Mouse (Mus musculus) lung, postnatal 36 days (tissue): ENCODE measurements around the gene Cib1.

Source experiments
- DNase-seq: peaks from one replicate; pipeline ENCODE4 v3.0.0; 2022; ENCODE audit warnings: mixed read lengths

Cib1 gene

GRCm38 (mm10) chr7:80232489-80233029, at the start of gene Cib1, which contains the start of gene Gdpgp1:
TSS of gene Cib1 (minus strand) at chr7:80232813.
TSS of gene Gdpgp1 (plus strand) at chr7:80232865.
- DNase-seq, result peak; percentile 97

- DNase-seq, result no peak
These were observed 49.0 kb upstream of the Cib1 start for GRCm38 (mm10) chr7:80281646-80282045.

- DNase-seq, result no peak
These were observed 48.4 kb upstream of the Cib1 start for GRCm38 (mm10) chr7:80280998-80281397.

DNA sequence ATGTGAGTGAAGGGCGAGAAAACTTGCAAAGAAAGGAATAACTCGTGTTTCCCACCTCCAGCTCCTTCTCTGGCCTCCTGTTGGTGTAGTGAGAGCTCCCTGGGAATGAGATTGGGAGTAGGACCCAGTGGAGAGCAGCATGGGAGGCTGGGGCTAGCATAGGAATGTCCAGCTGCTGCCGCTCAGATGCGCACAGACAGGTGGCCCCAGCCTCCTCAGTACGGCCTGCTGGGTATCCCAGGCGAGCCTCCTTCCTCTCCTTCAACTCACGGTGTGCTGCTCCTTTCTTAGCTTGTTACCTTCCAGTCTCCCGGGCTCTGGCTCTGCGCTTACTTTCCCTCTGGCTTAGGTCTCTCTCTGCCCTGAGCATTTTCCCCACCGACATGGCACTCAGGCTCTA, 47.4 kb upstream of the Cib1 start:
- no peak for DNase-seq

DNA sequence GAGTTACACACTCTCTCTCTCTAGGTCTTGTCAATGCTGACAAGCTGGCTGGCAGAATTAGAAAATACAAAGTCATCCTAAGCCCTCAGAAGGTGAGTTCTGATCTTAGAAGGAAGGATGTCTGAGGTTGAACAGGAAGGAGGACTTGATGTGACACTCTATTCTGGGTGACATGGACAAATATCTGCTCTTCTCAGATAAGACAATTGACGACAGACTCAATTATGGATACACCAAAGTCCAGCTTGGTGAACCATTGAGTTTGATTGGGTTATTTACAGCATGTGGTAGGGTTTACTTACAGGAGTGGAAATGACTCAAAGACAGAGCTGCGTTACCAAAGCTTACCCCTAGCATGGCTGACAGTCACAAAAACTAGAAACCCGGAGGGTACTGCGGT, 43.8 kb upstream of the Cib1 start:
- no peak for DNase-seq

DNA sequence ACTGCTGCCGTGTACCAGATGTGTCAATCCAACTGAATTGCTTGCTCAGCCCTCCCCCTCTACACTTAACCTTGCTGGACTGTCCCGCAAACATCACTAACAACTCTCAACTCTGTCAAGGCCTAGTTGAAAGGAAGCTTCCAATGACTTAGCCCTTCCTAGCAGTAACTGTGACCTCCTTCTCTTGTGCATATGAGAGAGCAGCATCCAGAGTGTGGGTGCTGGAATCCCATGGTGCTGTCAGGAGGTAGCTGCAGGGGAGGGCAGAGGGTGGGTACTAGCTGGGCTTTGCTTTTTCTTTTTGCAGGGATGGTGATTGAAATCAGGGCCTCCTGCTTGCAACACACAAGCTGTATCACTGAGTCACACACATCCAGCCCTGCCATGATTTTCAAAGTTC, 40.8 kb upstream of the Cib1 start:
- no peak for DNase-seq

DNA sequence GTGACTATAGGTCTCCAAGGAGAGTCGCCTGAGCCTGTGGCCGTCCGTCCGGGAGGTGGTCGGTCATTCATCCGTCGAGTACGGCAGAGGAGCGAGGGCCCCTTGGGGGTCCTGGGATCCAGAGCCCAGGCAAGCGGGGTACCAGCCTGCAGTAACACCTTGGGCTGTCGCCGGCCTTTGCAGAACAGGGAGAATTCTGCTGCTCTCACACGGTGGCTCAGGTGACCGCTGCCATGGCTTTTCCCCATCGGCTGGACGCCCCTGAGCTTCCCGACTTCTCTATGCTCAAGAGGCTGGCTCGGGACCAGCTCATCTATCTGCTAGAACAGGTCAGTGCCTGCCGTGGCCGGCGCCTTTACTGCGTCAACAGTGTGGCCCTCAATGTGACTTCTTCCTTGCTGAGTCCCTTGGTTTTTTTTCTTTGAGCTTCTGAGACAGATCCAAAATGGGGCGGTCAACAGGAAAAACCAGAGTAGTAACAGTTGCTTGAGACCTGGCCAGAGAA, 37.2 kb upstream of the Cib1 start:
- DNase-seq, result peak; percentile 50

GRCm38 (mm10) chr7:80268897-80269750, 36.5 kb upstream of the Cib1 start, which contains the start of gene Vps33b:
TSS of gene Vps33b (plus strand) at chr7:80269649.
- peak; percentile 99 for DNase-seq

GRCm38 (mm10) chr7:80267764-80268163, 35.2 kb upstream of the Cib1 start:
- no peak for DNase-seq

- no peak for DNase-seq
These were observed 32.0 kb upstream of the Cib1 start for GRCm38 (mm10) chr7:80264606-80265005.

DNA sequence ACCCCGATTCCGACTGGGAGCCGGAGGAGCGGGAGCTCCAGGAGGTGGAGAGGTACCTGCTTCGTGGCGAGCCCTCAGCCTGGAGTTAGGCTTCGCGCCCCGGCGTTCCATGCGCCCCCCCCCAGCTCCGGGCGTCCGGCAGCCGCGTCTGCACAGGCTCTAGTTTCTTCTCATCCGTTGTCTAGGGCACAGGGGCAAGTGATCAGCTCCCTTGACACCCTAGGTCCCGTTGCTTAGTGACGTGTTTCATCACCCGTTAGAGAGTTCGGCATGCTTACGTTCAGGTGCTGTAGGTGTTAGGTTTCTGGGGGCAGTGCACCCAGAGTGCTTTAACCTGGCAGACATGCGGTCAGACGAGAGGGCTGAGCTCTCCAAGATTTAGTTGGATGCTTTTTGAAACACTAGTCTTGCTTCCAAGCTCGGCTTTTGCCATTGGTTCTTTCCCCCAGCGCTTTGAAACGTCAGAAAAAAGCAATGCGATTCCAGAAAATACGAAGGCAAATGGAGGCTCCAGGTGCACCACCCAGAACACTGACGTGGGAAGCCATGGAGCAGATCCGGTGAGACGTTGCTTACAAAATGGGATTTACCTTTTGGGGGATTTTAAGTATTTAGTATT, 28.9 kb upstream of the Cib1 start:
- peak; percentile 17 for DNase-seq

DNA sequence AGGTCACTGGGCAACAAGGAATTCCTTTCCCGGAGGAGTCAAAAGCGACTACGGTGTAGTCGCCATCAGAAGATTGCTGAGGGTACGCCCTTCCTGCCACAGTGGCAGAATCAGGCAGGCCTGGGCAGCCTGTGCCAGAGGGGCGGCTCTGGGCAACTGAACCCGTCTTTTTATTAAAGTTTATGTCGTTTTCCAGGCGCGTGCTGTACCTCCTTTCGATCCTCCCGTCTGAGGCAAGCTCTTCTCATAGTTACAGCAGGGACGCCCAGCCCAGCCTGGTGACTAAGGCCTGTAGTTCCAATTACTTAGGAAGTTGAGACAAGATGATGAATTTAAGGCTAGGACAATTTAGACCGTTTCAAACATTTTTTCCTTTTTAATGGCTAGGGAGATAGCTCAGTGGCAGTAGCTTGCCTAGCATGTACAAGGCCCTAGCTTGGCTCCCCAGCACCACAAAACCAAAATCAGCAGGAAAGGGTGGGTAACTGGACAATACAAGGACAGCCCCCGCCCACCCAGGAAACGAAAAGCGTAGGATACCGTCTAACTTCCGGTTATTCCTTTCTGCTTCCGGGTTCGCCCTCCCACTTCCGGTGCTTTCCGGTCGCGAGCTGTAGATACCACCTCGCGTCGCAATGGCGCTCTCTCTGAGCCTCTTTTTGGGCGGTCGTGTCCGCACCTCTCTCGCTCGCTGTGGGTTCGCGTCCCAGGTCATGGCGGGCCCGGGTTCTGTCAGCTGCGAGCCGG, 28.2 kb upstream of the Cib1 start, which contains the start of gene Ngrn:
Gene Ngrn (plus strand): TSS at position 591 of the 747 bp plus-strand sequence.
- peak; percentile 95 for DNase-seq

GRCm38 (mm10) chr7:80257706-80258105, 25.1 kb upstream of the Cib1 start:
- DNase-seq, result no peak

DNA sequence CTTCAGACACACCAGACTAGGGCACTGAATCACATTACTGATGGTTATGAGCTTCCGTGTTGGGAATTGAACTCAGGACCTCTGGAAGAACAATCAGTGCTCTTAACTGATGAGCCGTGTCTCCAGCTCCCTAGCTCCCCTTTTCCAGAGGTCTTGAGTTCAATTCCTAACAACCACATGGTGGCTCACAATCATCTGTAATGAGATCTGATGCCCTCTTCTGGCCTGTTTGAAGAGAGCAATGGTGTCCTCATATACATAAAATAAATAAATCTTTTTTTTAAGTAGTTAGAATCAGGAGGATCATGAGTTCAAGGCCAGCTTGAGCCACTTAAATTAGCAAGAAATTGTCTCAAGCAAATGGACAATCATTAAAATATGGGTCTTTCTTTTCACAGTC, 23.4 kb upstream of the Cib1 start:
- no peak for DNase-seq

DNA sequence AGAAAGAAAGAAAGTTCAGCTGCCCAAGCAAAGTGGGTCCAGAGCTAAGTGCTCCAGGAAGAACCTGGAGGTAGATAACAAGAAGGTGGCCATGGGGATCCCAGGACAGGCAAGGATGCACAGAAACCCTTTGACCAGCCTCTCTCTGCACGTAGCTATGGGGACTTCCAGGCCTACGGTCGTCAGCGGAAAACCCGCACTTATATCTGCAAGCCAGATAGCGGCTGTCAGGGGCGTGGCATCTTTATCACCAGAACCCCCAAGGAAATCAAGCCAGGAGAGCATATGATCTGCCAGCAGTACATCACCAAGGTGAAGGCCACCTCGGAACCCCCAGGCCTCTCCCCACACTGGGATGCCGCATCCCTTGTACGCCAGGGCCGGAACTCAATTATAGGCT, 20.3 kb upstream of the Cib1 start:
- no peak for DNase-seq

DNA sequence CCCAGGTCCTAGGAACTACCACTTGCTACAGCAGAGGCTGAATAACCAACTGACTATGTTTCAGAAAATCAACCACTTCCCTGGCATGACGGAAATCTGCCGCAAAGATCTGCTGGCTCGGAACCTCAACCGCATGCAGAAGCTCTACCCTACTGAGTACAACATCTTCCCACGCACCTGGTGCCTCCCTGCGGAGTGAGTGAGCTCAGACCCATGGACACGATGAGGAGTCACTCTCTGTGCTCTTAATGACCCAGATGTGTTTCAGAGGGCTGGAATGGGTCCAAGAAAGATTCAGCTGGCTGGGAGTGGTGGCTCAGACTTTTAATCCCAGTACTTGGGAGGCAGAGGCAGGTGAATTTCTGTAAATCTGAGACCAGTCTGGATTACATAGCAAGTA, 19.8 kb upstream of the Cib1 start:
- no peak for DNase-seq

DNA sequence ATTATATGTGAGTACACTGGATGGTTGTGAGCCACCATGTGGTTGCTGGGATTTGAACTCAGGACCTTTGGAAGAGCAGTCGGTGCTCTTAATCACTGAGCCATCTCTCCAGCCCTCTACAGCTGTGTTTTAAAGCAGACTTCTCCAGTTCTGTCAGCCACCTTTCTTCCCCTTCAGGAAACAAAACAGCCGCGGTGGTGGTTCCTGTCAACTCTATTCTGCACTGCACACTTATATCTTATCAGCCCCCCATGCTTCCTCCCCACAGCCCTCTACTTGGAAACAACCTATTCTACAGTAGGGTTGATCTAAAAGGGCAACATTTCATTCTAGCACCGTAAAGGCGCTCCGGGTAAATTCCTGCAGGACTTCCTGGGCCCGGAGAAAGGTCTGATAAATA, 14.2 kb upstream of the Cib1 start:
- DNase-seq, result peak; percentile 15

- DNase-seq, result peak; percentile 99
These were observed 13.6 kb upstream of the Cib1 start, which contains the start of gene Ttll13 for GRCm38 (mm10) chr7:80246148-80246721. TSS of gene Ttll13 (plus strand) at chr7:80246376.

GRCm38 (mm10) chr7:80244851-80245250, 12.2 kb upstream of the Cib1 start:
- DNase-seq, result no peak

GRCm38 (mm10) chr7:80241661-80242060, 9.0 kb upstream of the Cib1 start:
- DNase-seq, result peak; percentile 15

- DNase-seq, result no peak
These were observed 5.9 kb upstream of the Cib1 start for GRCm38 (mm10) chr7:80238542-80238941.

DNA sequence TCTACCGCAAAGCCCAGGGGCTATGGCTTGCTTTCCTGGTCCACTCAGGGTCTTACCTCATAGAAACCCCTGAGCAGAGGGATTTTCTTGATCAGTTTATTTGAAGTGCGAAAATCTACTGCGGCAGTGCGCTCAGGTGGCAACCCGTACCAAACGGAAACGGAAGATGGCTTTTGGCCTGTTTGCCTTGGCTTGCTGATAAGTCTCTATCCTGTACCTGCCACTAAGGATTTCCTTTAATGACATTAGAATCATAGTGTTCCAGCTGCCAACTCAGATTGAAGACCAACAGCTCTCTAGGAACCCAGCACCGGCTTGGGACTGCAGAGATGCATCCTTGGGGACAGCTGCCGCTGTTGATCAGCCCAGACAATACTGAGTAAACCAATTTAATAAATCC, 1.2 kb upstream of the Cib1 start:
- DNase-seq, result no peak
